Mouse (Mus musculus) common myeloid progenitor, adult 5-6 weeks (primary cell): ENCODE measurements at regions not wholly inside any gene's neighbourhood (a gene's known extent, or its start where the extent isn't known, plus 50 kb on each side); places are given as distances from the start of the nearest gene placed in this dataset.

ENCODE experiments used
- ATAC-seq: replicated peaks from 2 replicates; pipeline ENCODE4 v1.8.0; 2016; ENCODE audit warnings: low read depth, mild to moderate bottlenecking, moderate TSS enrichment, inconsistent platforms; ENCODE audit not compliant: poor library complexity, severe bottlenecking

- ATAC-seq: no peak
These were observed 53.8 kb upstream of the Tbx18 start for GRCm38 (mm10) chr9:87784872-87785271.

- ATAC-seq: no peak
These were observed 80.7 kb upstream of the Tbx18 start for GRCm38 (mm10) chr9:87811746-87812145.

- no peak for ATAC-seq
These were observed 91.2 kb upstream of the Tbx18 start for GRCm38 (mm10) chr9:87822276-87822675.

- no peak for ATAC-seq
These were observed 93.7 kb upstream of the Tbx18 start for GRCm38 (mm10) chr9:87824691-87825230.

GRCm38 (mm10) chr9:87843898-87844297 is 112.8 kb upstream of the Tbx18 start:
- no peak for ATAC-seq

GRCm38 (mm10) chr9:87844453-87844852 is 113.4 kb upstream of the Tbx18 start:
- no peak for ATAC-seq

GRCm38 (mm10) chr9:87848882-87849281 is 117.8 kb upstream of the Tbx18 start:
- no peak for ATAC-seq

- ATAC-seq: no peak
These were observed 119.1 kb upstream of the Tbx18 start for GRCm38 (mm10) chr9:87850133-87850532.

GRCm38 (mm10) chr9:87861588-87861987 is 130.5 kb upstream of the Tbx18 start:
- ATAC-seq: no peak

GRCm38 (mm10) chr9:87865236-87865635 is 134.2 kb upstream of the Tbx18 start:
- ATAC-seq: no peak

GRCm38 (mm10) chr9:87872384-87872905 is 141.4 kb upstream of the Tbx18 start:
- ATAC-seq: no peak

- no peak for ATAC-seq
These were observed 151.5 kb upstream of the Tbx18 start for GRCm38 (mm10) chr9:87882587-87882986.

GRCm38 (mm10) chr9:87883069-87883468 is 152.0 kb upstream of the Tbx18 start:
- no peak for ATAC-seq

GRCm38 (mm10) chr9:87894051-87894450 is 163.0 kb upstream of the Tbx18 start:
- no peak for ATAC-seq

- ATAC-seq: no peak
These were observed 163.5 kb upstream of the Tbx18 start for GRCm38 (mm10) chr9:87894596-87894995.

GRCm38 (mm10) chr9:87895526-87895925 is 164.5 kb upstream of the Tbx18 start:
- no peak for ATAC-seq

GRCm38 (mm10) chr9:87897336-87897735 is 166.3 kb upstream of the Tbx18 start:
- no peak for ATAC-seq

- ATAC-seq: no peak
These were observed 168.3 kb upstream of the Tbx18 start for GRCm38 (mm10) chr9:87899368-87899767.

- ATAC-seq: no peak
These were observed 168.7 kb upstream of the Tbx18 start for GRCm38 (mm10) chr9:87899800-87900199.

GRCm38 (mm10) chr9:87921291-87921690 is 190.2 kb upstream of the Tbx18 start:
- ATAC-seq: no peak

GRCm38 (mm10) chr9:87925151-87925550 is 194.1 kb upstream of the Tbx18 start:
- ATAC-seq: no peak

- no peak for ATAC-seq
These were observed 202.2 kb upstream of the Tbx18 start for GRCm38 (mm10) chr9:87933230-87933629.
